Mouse (Mus musculus): ENCODE data around the gene Speg.

- TF ChIP-seq CTCF (IDR thresholded peaks at IDR 0.05; ENCODE audit: borderline replicate concordance, control insufficient read depth, extremely low read depth, insufficient read depth, low read length, poor library complexity): no peak
- TF ChIP-seq POLR2A (IDR thresholded peaks at IDR 0.05; ENCODE audit: control insufficient read depth, extremely low read depth, insufficient read depth, low read length, poor library complexity): no peak
Observed at GRCm38 (mm10) chr1:75406173-75406572, 31.1 kb downstream of the Speg start.
